Mouse (Mus musculus): ENCODE data around the gene Efcab8. TPM values are rescaled to one million over a fixed set of nuclear protein-coding genes. Genes with fewer than 3 reads are reported as not detected.
A peak's percentile ranks its signal among the peaks of the same experiment; 100 is the strongest.

Efcab8 gene
- total and polyA plus RNA-seq, 2 experiments from 2014 or later = 0.05 TPM; not detected in 1

- Histone ChIP-seq H3K27me3 (ENCODE audit: control insufficient read depth, insufficient read depth, low read length) (0 out of 2 replicates have a peak, but pooled peaks cover 2% of the 10 kb centered on the region), H3K27ac (ENCODE audit: low read depth) (no peak overlapping the region), H3K9me3 (replicated peaks; ENCODE audit: control insufficient read depth, low read length) (no peaks in the 10 kb centered on the region), H3K4me2 (ENCODE audit: low read depth, low read length) (no peak overlapping the region), H3K36me3 (replicated peaks; ENCODE audit: control insufficient read depth, insufficient read depth, low read length) (no peaks in the 10 kb centered on the region), H3K9ac (replicated peaks; ENCODE audit: low read depth, low read length) (no peak overlapping the region), H3K4me1 (ENCODE audit: control insufficient read depth, insufficient read depth) (no peaks in the 10 kb centered on the region), H3K4me3 (ENCODE audit: low read depth, low read length) (no peak overlapping the region)
- ATAC-seq (ENCODE audit: insufficient read depth, low read depth) = no peak
- DNase-seq (ENCODE audit: low spot score) = no peak
- 77% methylated on average over 6 of the region's 6 CpGs for WGBS
- TF ChIP-seq EP300 (IDR thresholded peaks at IDR 0.05; ENCODE audit: low read depth) = no peak
- TF ChIP-seq CTCF (IDR thresholded peaks at IDR 0.05; ENCODE audit: low read depth) = peak; percentile 50
These were observed 70.8 kb downstream of the Efcab8 start for GRCm38 (mm10) chr2:153850351-153851029.

GRCm38 (mm10) chr2:153851030-153851360, 71.3 kb downstream of the Efcab8 start:
- no peaks in the 10 kb centered on the region for H3K4me1 ChIP-seq (ENCODE audit: control insufficient read depth, insufficient read depth)
- H3K9ac ChIP-seq (replicated peaks; ENCODE audit: low read depth, low read length) = no peak overlapping the region
- H3K4me3 ChIP-seq (ENCODE audit: low read depth, low read length) = no peak overlapping the region
- no peak overlapping the region for H3K27ac ChIP-seq (ENCODE audit: low read depth)
- H3K9me3 ChIP-seq (replicated peaks; ENCODE audit: control insufficient read depth, low read length) = no peaks in the 10 kb centered on the region
- no peak overlapping the region for H3K4me2 ChIP-seq (ENCODE audit: low read depth, low read length)
- no peak for ATAC-seq (ENCODE audit: insufficient read depth, low read depth)
- 0 out of 2 replicates have a peak, but pooled peaks cover 2% of the 10 kb centered on the region for H3K27me3 ChIP-seq (ENCODE audit: control insufficient read depth, insufficient read depth, low read length)
- peak; percentile 7 for DNase-seq (ENCODE audit: low spot score)
- TF ChIP-seq CTCF (IDR thresholded peaks at IDR 0.05; ENCODE audit: low read depth) (peak; percentile 58), EP300 (IDR thresholded peaks at IDR 0.05; ENCODE audit: low read depth) (no peak)
- WGBS = 34% methylated on average over 4 of the region's 4 CpGs
- H3K36me3 ChIP-seq (replicated peaks; ENCODE audit: control insufficient read depth, insufficient read depth, low read length) = no peaks in the 10 kb centered on the region

- H3K4me2 ChIP-seq (ENCODE audit: low read depth, low read length) = no peak overlapping the region
- no peak for TF ChIP-seq CTCF (IDR thresholded peaks at IDR 0.05; ENCODE audit: low read depth)
- TF ChIP-seq EP300 (IDR thresholded peaks at IDR 0.05; ENCODE audit: low read depth) = no peak
- DNase-seq (ENCODE audit: low spot score) = no peak
- H3K27me3 ChIP-seq (ENCODE audit: control insufficient read depth, insufficient read depth, low read length) = 0 out of 2 replicates have a peak, but pooled peaks cover 2% of the 10 kb centered on the region
- no peaks in the 10 kb centered on the region for H3K9me3 ChIP-seq (replicated peaks; ENCODE audit: control insufficient read depth, low read length)
- no peaks in the 10 kb centered on the region for H3K36me3 ChIP-seq (replicated peaks; ENCODE audit: control insufficient read depth, insufficient read depth, low read length)
- WGBS = 14% methylated on average over 4 of the region's 5 CpGs
- no peak overlapping the region for H3K27ac ChIP-seq (ENCODE audit: low read depth)
- no peak overlapping the region for H3K9ac ChIP-seq (replicated peaks; ENCODE audit: low read depth, low read length)
- no peak overlapping the region for H3K4me3 ChIP-seq (ENCODE audit: low read depth, low read length)
- ATAC-seq (ENCODE audit: insufficient read depth, low read depth) = no peak
- no peaks in the 10 kb centered on the region for H3K4me1 ChIP-seq (ENCODE audit: control insufficient read depth, insufficient read depth)
These were observed 73.8 kb downstream of the Efcab8 start for GRCm38 (mm10) chr2:153853544-153853943.

GRCm38 (mm10) chr2:153859581-153859980, 79.8 kb downstream of the Efcab8 start:
- no peak for ATAC-seq (ENCODE audit: insufficient read depth, low read depth)
- Histone ChIP-seq H3K9ac (replicated peaks; ENCODE audit: low read depth, low read length) (no peak overlapping the region), H3K4me2 (ENCODE audit: low read depth, low read length) (no peak overlapping the region), H3K27me3 (ENCODE audit: control insufficient read depth, insufficient read depth, low read length) (no peaks in the 10 kb centered on the region), H3K36me3 (replicated peaks; ENCODE audit: control insufficient read depth, insufficient read depth, low read length) (no peaks in the 10 kb centered on the region), H3K4me1 (ENCODE audit: control insufficient read depth, insufficient read depth) (no peaks in the 10 kb centered on the region), H3K9me3 (replicated peaks; ENCODE audit: control insufficient read depth, low read length) (no peaks in the 10 kb centered on the region), H3K27ac (ENCODE audit: low read depth) (no peak overlapping the region), H3K4me3 (ENCODE audit: low read depth, low read length) (no peak overlapping the region)
- no peak for DNase-seq (ENCODE audit: low spot score)
- TF ChIP-seq EP300 (IDR thresholded peaks at IDR 0.05; ENCODE audit: low read depth) = no peak
- no peak for TF ChIP-seq CTCF (IDR thresholded peaks at IDR 0.05; ENCODE audit: low read depth)
- WGBS = 71% methylated on average over 2 of the region's 2 CpGs

DNA sequence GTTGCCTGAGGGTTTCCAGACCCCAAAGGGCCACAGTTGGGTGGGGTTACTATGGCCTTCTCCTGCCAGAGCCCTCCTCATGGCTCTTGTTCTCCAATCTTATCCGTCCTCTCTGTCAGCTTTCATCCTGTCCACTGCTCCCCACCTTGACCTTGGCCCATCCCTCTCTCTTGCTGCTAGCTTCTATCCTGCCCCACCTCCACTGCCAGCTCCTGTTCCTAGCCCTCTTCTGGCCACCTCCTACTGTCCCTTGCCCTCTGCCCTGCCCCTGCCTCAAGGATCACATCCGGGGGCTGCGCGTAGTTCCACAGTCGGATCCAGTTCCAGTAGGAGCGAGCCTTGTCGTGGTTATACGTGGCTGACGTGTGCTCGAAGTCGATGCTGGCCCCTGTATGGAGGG, 80.6 kb downstream of the Efcab8 start:
- 84% methylated on average over 11 of the region's 11 CpGs for WGBS
- DNase-seq (ENCODE audit: low spot score) (no peak), ATAC-seq (ENCODE audit: insufficient read depth, low read depth) (no peak)
- no peak overlapping the region for H3K4me2 ChIP-seq (ENCODE audit: low read depth, low read length)
- no peaks in the 10 kb centered on the region for H3K9me3 ChIP-seq (replicated peaks; ENCODE audit: control insufficient read depth, low read length)
- H3K27ac ChIP-seq (ENCODE audit: low read depth) = no peak overlapping the region
- no peaks in the 10 kb centered on the region for H3K36me3 ChIP-seq (replicated peaks; ENCODE audit: control insufficient read depth, insufficient read depth, low read length)
- H3K4me3 ChIP-seq (ENCODE audit: low read depth, low read length) = no peak overlapping the region
- TF ChIP-seq EP300 (IDR thresholded peaks at IDR 0.05; ENCODE audit: low read depth) = no peak
- TF ChIP-seq CTCF (IDR thresholded peaks at IDR 0.05; ENCODE audit: low read depth) = no peak
- no peak overlapping the region for H3K9ac ChIP-seq (replicated peaks; ENCODE audit: low read depth, low read length)
- H3K4me1 ChIP-seq (ENCODE audit: control insufficient read depth, insufficient read depth) = no peaks in the 10 kb centered on the region
- no peaks in the 10 kb centered on the region for H3K27me3 ChIP-seq (ENCODE audit: control insufficient read depth, insufficient read depth, low read length)

- no peak for DNase-seq (ENCODE audit: low spot score)
- no peak for TF ChIP-seq EP300 (IDR thresholded peaks at IDR 0.05; ENCODE audit: low read depth)
- TF ChIP-seq CTCF (IDR thresholded peaks at IDR 0.05; ENCODE audit: low read depth) = no peak
- H3K4me3 ChIP-seq (ENCODE audit: low read depth, low read length) = no peak overlapping the region
- WGBS = 27% methylated on average over 3 of the region's 3 CpGs
- no peaks in the 10 kb centered on the region for H3K27me3 ChIP-seq (ENCODE audit: control insufficient read depth, insufficient read depth, low read length)
- H3K36me3 ChIP-seq (replicated peaks; ENCODE audit: control insufficient read depth, insufficient read depth, low read length) = no peaks in the 10 kb centered on the region
- no peak for ATAC-seq (ENCODE audit: insufficient read depth, low read depth)
- no peaks in the 10 kb centered on the region for H3K9me3 ChIP-seq (replicated peaks; ENCODE audit: control insufficient read depth, low read length)
- no peaks in the 10 kb centered on the region for H3K4me1 ChIP-seq (ENCODE audit: control insufficient read depth, insufficient read depth)
- no peak overlapping the region for H3K9ac ChIP-seq (replicated peaks; ENCODE audit: low read depth, low read length)
- H3K27ac ChIP-seq (ENCODE audit: low read depth) = no peak overlapping the region
- H3K4me2 ChIP-seq (ENCODE audit: low read depth, low read length) = no peak overlapping the region
These were observed 81.0 kb downstream of the Efcab8 start for GRCm38 (mm10) chr2:153860715-153861114.

All from heart, postnatal 0 days (tissue).